Mouse (Mus musculus) neural tube, embryonic 10.5 days (tissue): ENCODE results near the gene Trim28.
"Not testable (repeated sequence)": the region's sequence is repeated elsewhere in the genome, so short reads cannot be mapped to it uniquely, and the experiment has no call there.

Source experiments
- DNase-seq: peaks from one replicate; pipeline ENCODE4 v3.0.0-alpha.2; 2017; ENCODE audit warnings: low spot score; ENCODE audit errors: extremely low spot score

The Trim28 gene

DNA sequence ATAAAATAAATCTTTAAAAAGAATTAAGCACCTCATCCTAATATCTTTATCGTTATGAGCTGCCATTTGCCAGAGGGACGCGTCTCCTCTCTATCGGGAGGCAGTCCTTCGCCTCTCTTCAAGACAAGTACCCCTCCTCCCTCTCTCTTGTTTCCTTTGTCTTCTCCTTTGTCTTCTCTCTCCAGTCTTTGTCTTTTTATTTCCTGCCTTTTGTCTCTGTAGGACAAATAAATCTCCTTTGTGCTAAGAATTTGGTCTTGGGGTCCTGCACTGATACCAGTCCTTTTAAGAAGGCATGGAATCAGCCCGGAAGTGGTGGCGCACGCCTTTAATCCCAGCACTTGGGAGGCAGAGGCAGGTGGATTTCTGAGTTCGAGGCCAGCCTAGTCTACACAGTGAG, 60.6 kb downstream of the Trim28 start:
- no peak for DNase-seq

DNA sequence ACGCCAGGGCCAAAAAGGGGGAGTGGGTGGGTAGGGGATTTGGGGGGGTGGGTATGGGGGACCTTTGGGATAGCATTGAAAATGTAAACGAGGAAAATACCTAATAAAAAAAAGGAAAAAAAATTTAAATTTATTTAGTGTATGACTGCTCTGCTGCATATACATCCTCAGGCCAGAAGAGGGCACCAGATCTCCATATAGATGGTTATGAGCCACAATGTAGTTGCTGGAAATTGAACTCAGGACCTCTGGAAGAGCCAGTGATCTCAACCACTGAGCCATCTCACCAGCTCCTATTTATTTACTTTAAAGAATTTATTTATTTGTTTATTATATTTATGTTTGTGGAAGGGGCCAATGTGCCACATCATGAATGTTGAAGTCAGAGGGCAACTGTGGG, 64.5 kb downstream of the Trim28 start:
- not testable (repeated sequence) for DNase-seq

DNA sequence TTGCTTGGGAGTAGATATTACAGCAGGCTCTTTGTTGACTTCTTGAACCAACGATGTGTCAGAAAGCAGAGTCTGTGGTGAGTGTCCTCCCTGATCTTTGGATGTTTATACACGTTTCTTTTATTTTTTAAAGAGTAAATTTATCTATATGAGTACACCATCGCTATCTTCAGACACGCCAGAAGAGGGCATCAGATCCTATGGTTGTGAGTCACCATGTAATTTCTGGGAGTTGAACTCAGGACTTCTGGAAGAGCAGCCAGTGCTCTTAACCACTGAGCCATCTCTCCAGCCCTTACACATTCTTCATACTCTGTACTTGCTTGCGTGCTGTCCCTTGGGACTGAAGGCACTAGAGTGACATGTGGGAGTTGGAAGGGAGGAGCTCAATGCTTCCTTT, 73.4 kb downstream of the Trim28 start:
- DNase-seq: no peak
